In genomic region chr7:80696903-80697302, GRCm38 (mm10) we compare ENCODE assay signal across 1 mouse cellular context.
A peak's percentile ranks its signal among the peaks of the same experiment; 100 is the strongest.
TF ChIP-seq lines count a peak whose summit lies in the region.

No protein-coding gene starts in this region.

TF ChIP-seq in MEL, 35 proteins besides CTCF, POLR2A, EP300 and RAD21 (continued from another document):
- TF ChIP-seq BHLHE40 (IDR thresholded peaks at IDR 0.05; ENCODE audit: borderline replicate concordance, low read depth, low read length) (0 out of 2 replicates have a peak, but pooled peaks have one; percentile 28), MYC (IDR thresholded peaks at IDR 0.05; ENCODE audit: low read depth, low read length) (no peak), NELFE (IDR thresholded peaks at IDR 0.05; ENCODE audit: low read depth, low read length) (no peak), E2F4 (IDR thresholded peaks at IDR 0.05; ENCODE audit: borderline replicate concordance, low read depth, low read length) (no peak), MEF2A (IDR thresholded peaks at IDR 0.05; ENCODE audit: extremely low read depth, insufficient replicate concordance, low read depth, low read length, poor library complexity, severe bottlenecking) (peak; percentile 14; the same call in 1 of the 2 replicates), MAFK (IDR thresholded peaks at IDR 0.05; ENCODE audit: borderline replicate concordance, low read depth, low read length) (peak; percentile 31; the same call in 1 of the 2 replicates), CHD1 (IDR thresholded peaks at IDR 0.05; ENCODE audit: low read depth, low read length) (no peak), POLR2AphosphoS5 (IDR thresholded peaks at IDR 0.05; ENCODE audit: borderline replicate concordance, low read depth, low read length) (no peak), MAX (IDR thresholded peaks at IDR 0.05; ENCODE audit: low read length) (no peak; the same call in 1 of the 2 replicates), GATA1 (IDR thresholded peaks at IDR 0.05; ENCODE audit: low read depth, low read length) (peak; percentile 88)
